Mouse (Mus musculus): ENCODE data around the gene Lrat.

The Lrat gene

GRCm38 (mm10) chr3:82903613-82904205 is at the start of gene Lrat:
Lrat (minus strand) TSS chr3:82903973.
- DNase-seq (ENCODE audit: extremely low spot score, low read depth, low spot score): no peak

- no peak for DNase-seq (ENCODE audit: extremely low spot score, low read depth, low spot score)
Measured at GRCm38 (mm10) chr3:82952173-82952962, 48.6 kb upstream of the Lrat start.

GRCm38 (mm10) chr3:82950639-82951038 is 46.9 kb upstream of the Lrat start:
- DNase-seq (ENCODE audit: extremely low spot score, low read depth, low spot score): no peak

- no peak for DNase-seq (ENCODE audit: extremely low spot score, low read depth, low spot score)
Measured at GRCm38 (mm10) chr3:82950208-82950607, 46.4 kb upstream of the Lrat start.

- no peak for DNase-seq (ENCODE audit: extremely low spot score, low read depth, low spot score)
Measured at GRCm38 (mm10) chr3:82946375-82947107, 42.8 kb upstream of the Lrat start.

- no peak for DNase-seq (ENCODE audit: extremely low spot score, low read depth, low spot score)
Measured at GRCm38 (mm10) chr3:82927917-82928316, 24.1 kb upstream of the Lrat start.

GRCm38 (mm10) chr3:82915632-82916031 is 11.9 kb upstream of the Lrat start:
- DNase-seq (ENCODE audit: extremely low spot score, low read depth, low spot score): no peak

- no peak for DNase-seq (ENCODE audit: extremely low spot score, low read depth, low spot score)
Measured at GRCm38 (mm10) chr3:82908671-82909070, 4.9 kb upstream of the Lrat start.

GRCm38 (mm10) chr3:82904211-82904908 is 587 bp upstream of the Lrat start:
- no peak for DNase-seq (ENCODE audit: extremely low spot score, low read depth, low spot score)

- no peak for DNase-seq (ENCODE audit: extremely low spot score, low read depth, low spot score)
Measured at GRCm38 (mm10) chr3:82902757-82903612, 788 bp downstream of the Lrat start.

GRCm38 (mm10) chr3:82888842-82889241 is 14.9 kb downstream of the Lrat start:
- no peak for DNase-seq (ENCODE audit: extremely low spot score, low read depth, low spot score)

GRCm38 (mm10) chr3:82877258-82877657 is 26.5 kb downstream of the Lrat start:
- peak; percentile 33 for DNase-seq (ENCODE audit: extremely low spot score, low read depth, low spot score)

- peak; percentile 33 for DNase-seq (ENCODE audit: extremely low spot score, low read depth, low spot score)
Measured at GRCm38 (mm10) chr3:82876372-82876739, 27.4 kb downstream of the Lrat start, which contains the start of gene Rbm46. Rbm46 (minus strand) TSS chr3:82876483.

- no peak for DNase-seq (ENCODE audit: extremely low spot score, low read depth, low spot score)
Measured at GRCm38 (mm10) chr3:82875671-82876371, 28.0 kb downstream of the Lrat start.

- no peak for DNase-seq (ENCODE audit: extremely low spot score, low read depth, low spot score)
Measured at GRCm38 (mm10) chr3:82857414-82858077, 46.2 kb downstream of the Lrat start.
